Mouse (Mus musculus): ENCODE data around the gene Zfp750. TPM values are rescaled to one million over a fixed set of nuclear protein-coding genes. Genes with fewer than 3 reads are reported as not detected.
A peak's percentile ranks its signal among the peaks of the same experiment; 100 is the strongest.

The Zfp750 gene
- polyA plus RNA-seq (2015; fragmentation: Nextera tagmentation; extraction: Ambion mirVana), result 0.67 and 0.77 TPM in 2 replicates

DNA sequence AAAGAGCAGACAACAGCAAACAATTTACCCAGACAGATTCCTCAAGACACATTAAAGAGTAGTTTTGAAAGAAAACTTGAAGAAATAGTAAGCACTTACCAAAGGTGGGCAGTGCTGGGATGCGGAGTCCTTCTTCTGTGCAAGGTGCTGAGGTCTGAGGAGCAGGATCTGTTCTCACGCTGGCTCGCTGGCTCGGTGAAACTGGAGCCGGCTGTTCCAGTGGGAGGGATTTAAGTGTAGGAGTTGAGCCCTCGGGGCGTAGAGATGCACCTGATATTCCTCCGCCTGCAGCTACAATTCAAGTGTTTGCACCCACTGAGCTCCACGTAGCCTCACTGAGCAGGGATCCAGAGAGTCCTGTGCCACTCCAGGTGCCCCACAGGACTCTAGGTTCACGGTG, at the start of gene Zfp750:
TSS of gene Zfp750 (minus strand) at position 203 of the 400 bp plus-strand sequence.
- Histone ChIP-seq H3K27me3 (no peaks in the 10 kb centered on the region), H3K36me3 (no peaks in the 10 kb centered on the region), H3K9me3 (replicated peaks) (no peaks in the 10 kb centered on the region), H3K4me1 (peaks cover 11% of the 10 kb centered on the region), H3K9ac (no peak within 1 kb of the TSS), H3K4me3 (replicated peaks) (no peak within 1 kb of the TSS), H3K27ac (no peak within 1 kb of the TSS), H3K4me2 (no peak within 1 kb of the TSS; the same call in 1 of the 2 replicates)
- ATAC-seq (replicated peaks; ENCODE audit: low FRiP score), result peak; percentile 79
- WGBS, result 23% methylated on average over 10 of the region's 10 CpGs

DNA sequence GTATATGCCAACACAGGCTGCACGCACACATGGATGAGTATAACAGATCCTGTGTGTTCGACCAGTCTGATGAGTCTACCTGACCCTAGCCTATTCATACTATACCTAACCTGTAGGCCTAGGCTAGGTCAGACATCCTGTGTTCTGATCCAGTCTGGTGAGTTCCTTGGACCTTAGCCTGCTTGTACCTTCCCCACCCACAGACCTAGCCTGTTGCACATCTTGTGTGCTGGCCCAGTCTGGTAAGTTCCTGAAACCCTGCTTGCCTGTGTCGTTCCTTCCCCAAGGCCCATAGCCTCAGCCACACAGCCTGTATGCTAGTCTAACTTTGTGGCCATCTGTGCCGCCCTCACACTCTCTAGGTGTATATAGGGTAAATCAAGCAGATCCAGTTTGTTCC, 45.1 kb upstream of the Zfp750 start:
- no peak for ATAC-seq (replicated peaks; ENCODE audit: low FRiP score)
- Histone ChIP-seq H3K36me3 (no peaks in the 10 kb centered on the region), H3K27me3 (no peaks in the 10 kb centered on the region), H3K27ac (no peak overlapping the region), H3K4me1 (no peaks in the 10 kb centered on the region), H3K4me3 (replicated peaks) (no peak overlapping the region), H3K9me3 (replicated peaks) (no peaks in the 10 kb centered on the region), H3K9ac (no peak overlapping the region), H3K4me2 (no peak overlapping the region)
- 94% methylated on average over 4 of the region's 4 CpGs for WGBS

DNA sequence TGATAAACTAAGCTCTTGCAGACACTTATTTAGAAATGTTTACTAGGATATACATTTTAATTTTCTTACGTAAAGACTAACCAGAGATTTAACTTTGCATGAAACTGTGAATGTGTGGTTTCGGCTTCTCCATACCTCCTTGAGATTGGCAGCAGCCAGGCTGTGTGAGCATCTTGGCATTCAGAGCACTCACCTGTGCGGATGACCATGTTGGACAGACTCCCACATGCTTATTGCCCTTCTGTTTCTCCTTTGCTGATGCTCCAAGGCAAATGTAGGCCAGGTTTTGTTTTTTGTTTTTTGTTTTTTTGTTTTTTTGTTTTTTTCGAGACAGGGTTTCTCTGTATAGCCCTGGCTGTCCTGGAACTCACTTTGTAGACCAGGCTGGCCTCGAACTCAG, 44.2 kb upstream of the Zfp750 start:
- Histone ChIP-seq H3K27me3 (no peaks in the 10 kb centered on the region), H3K9me3 (replicated peaks) (no peaks in the 10 kb centered on the region), H3K4me1 (no peaks in the 10 kb centered on the region), H3K4me2 (no peak overlapping the region), H3K9ac (no peak overlapping the region), H3K27ac (no peak overlapping the region), H3K4me3 (replicated peaks) (no peak overlapping the region), H3K36me3 (no peaks in the 10 kb centered on the region)
- no peak for ATAC-seq (replicated peaks; ENCODE audit: low FRiP score)
- WGBS, result 94% methylated on average over 5 of the region's 5 CpGs

DNA sequence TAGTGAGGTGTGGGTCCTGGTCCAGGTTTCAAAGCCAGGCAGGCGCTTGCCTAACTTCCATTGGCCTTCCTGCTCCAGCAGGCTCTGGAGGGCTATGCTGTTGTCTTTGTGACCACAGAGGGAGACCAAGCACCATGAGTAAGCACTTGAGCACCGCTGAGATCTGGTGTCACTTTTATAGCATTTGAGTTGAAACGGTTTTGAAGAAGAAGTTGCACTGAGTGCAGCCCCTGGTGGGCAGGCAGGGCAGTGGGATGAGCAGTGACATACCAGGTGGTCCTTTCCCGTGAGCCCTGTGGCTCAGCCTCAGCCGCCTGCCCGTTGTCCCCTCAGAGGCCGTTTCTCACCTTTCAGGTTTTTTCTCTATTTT, 41.1 kb upstream of the Zfp750 start:
- Histone ChIP-seq H3K4me3 (replicated peaks) (no peak overlapping the region), H3K27me3 (no peaks in the 10 kb centered on the region), H3K9me3 (replicated peaks) (no peaks in the 10 kb centered on the region), H3K9ac (no peak overlapping the region), H3K4me1 (no peaks in the 10 kb centered on the region), H3K27ac (no peak overlapping the region), H3K4me2 (no peak overlapping the region), H3K36me3 (peaks cover 2% of the 10 kb centered on the region; the same call in 1 of the 2 replicates)
- 66% methylated on average over 7 of the region's 7 CpGs for WGBS
- ATAC-seq (replicated peaks; ENCODE audit: low FRiP score), result no peak

DNA sequence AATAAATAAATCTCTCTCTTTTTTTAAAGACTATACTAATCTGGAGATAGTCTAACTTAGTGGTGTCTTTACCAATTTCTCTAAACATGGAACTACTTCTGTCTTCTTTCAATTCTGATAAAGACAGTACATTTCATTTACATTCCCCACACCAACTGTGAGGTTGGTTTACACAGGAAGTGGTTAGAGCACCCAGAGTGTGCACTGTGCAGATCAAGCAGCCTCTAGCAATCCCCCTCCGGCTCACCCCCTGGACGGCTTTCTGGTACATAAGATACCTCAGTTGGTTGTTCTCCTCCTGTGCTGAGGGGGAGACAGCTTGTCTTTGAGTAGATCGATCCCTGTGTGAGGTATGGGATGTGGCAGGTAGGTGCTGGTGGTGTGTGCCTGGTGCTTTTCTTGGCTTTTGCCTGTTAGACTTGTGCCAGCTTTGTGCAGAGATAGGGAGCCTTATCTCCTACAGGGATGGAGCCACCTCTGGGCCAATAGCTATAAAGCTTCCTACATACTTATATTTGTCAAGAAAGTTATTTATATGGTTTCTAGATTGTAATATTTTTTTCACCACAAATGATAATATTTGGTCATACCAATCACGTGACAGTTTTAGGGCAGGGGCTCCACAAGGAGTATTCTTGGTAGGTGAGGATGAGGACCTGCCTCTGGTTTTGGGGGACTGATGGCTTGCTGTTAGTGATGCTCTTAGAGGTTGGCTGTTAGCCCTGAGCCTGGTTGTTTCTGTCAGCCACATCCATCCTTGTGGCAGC, 40.6 kb upstream of the Zfp750 start:
- Histone ChIP-seq H3K27me3 (no peaks in the 10 kb centered on the region), H3K4me3 (replicated peaks) (no peak overlapping the region), H3K36me3 (peaks cover 2% of the 10 kb centered on the region; the same call in 1 of the 2 replicates), H3K9me3 (replicated peaks) (no peaks in the 10 kb centered on the region), H3K4me1 (no peaks in the 10 kb centered on the region), H3K4me2 (no peak overlapping the region), H3K9ac (no peak overlapping the region), H3K27ac (no peak overlapping the region)
- no peak for ATAC-seq (replicated peaks; ENCODE audit: low FRiP score)
- WGBS, result 80% methylated on average over 4 of the region's 4 CpGs

DNA sequence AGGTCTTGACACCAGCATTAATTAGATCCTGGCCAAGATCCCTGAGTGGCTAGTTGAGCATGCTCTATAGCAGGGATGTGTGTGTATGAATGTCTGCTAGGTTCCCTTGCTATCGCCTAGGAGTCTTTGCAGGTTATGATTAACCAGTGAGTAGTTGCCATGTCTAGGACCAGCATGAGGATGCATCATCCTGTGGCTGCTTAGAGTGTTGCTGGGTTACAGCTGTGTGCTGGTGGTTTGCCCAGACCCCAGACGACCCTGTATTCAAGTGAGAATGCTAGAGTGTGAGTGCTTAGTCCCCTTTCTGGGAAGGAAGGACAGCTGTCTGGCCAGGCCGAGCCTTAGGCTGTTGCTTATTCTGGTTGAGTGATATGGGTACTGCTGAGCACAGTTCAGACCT, 39.4 kb upstream of the Zfp750 start:
- no peak overlapping the region for H3K4me3 ChIP-seq (replicated peaks)
- H3K36me3 ChIP-seq, result peaks cover 2% of the 10 kb centered on the region; the same call in 1 of the 2 replicates
- no peaks in the 10 kb centered on the region for H3K27me3 ChIP-seq
- WGBS, result 87% methylated on average over 3 of the region's 3 CpGs
- H3K9me3 ChIP-seq (replicated peaks), result no peaks in the 10 kb centered on the region
- H3K4me2 ChIP-seq, result no peak overlapping the region
- no peak for ATAC-seq (replicated peaks; ENCODE audit: low FRiP score)
- H3K27ac ChIP-seq, result no peak overlapping the region
- no peaks in the 10 kb centered on the region for H3K4me1 ChIP-seq
- H3K9ac ChIP-seq, result no peak overlapping the region

DNA sequence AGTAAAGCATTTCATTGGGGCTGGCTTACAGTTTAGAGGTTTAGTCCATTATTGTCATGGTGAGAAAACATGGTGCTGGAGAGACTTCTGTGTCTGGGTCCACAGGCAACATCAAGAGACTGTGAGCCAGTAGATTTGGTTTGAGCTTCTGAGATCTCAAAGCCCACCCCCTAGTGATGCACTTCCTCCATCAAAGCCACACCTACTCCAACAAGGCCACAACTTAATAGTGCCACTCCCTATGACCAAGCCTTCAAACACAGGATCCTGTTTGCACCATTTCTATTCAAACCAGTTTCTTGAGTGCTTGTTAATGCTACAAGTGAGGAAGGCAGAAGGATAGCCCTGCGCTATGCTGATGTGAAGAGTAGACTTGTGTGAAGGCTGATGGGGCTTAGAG, 38.8 kb upstream of the Zfp750 start:
- no peaks in the 10 kb centered on the region for H3K27me3 ChIP-seq
- no peaks in the 10 kb centered on the region for H3K9me3 ChIP-seq (replicated peaks)
- H3K4me2 ChIP-seq, result no peak overlapping the region
- no peak overlapping the region for H3K27ac ChIP-seq
- H3K4me1 ChIP-seq, result peaks cover 5% of the 10 kb centered on the region
- WGBS, result 100% methylated on average over 1 of the region's 1 CpGs
- no peak overlapping the region for H3K9ac ChIP-seq
- no peak for ATAC-seq (replicated peaks; ENCODE audit: low FRiP score)
- H3K36me3 ChIP-seq, result peaks cover 2% of the 10 kb centered on the region; the same call in 1 of the 2 replicates
- H3K4me3 ChIP-seq (replicated peaks), result no peak overlapping the region

DNA sequence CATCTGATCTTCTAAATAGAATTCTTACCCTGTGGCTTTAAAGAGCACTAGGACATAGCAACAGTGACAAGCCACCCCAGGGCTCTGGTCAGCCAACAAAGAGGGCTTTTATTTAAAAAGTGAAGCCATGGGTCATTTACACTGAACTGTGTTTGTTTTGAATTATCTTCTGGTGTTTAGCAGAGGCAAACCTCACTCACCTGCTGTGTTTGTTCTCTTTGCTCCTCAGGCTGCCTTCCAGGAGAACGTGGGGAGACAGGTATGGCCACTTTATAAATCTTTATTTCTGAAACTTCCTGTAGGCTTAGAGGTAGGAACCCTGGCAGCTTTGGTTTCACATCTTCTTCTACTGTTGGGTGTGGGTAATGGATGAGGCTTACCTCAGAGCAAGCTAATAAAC, 37.6 kb upstream of the Zfp750 start:
- Histone ChIP-seq H3K36me3 (peaks cover 2% of the 10 kb centered on the region; the same call in 1 of the 2 replicates), H3K4me2 (no peak overlapping the region), H3K9ac (no peak overlapping the region), H3K4me1 (peaks cover 11% of the 10 kb centered on the region), H3K9me3 (replicated peaks) (no peaks in the 10 kb centered on the region), H3K27ac (no peak overlapping the region), H3K4me3 (replicated peaks) (no peak overlapping the region), H3K27me3 (no peaks in the 10 kb centered on the region)
- no peak for ATAC-seq (replicated peaks; ENCODE audit: low FRiP score)
- 74% methylated on average over 1 of the region's 1 CpGs for WGBS

DNA sequence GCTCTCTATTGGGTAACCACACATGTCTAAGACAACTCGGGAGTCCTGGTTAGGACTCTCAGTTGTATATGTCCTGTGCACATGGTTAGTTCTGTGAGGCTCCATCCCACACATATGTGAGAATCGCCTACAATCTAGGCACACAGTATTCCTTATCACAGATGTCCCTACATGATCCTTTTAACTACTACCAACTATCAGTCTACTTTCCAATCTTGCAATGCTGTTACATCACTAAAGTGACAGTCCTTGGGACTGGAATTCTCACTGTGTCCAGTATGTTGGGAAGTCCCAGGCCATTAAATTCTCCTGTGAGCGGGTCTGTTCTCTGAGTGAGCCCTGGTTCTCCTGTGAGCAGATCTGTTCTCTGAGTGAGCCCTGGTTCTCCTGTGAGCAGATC, 34.3 kb upstream of the Zfp750 start:
- Histone ChIP-seq H3K27me3 (no peaks in the 10 kb centered on the region), H3K4me2 (no peak overlapping the region), H3K4me1 (peaks cover 38% of the 10 kb centered on the region), H3K36me3 (peaks cover 2% of the 10 kb centered on the region; the same call in 1 of the 2 replicates), H3K27ac (peak overlapping the region; percentile 72), H3K9ac (no peak overlapping the region), H3K4me3 (replicated peaks) (no peak overlapping the region), H3K9me3 (replicated peaks) (no peaks in the 10 kb centered on the region)
- 93% methylated on average over 3 of the region's 3 CpGs for WGBS
- no peak for ATAC-seq (replicated peaks; ENCODE audit: low FRiP score)

DNA sequence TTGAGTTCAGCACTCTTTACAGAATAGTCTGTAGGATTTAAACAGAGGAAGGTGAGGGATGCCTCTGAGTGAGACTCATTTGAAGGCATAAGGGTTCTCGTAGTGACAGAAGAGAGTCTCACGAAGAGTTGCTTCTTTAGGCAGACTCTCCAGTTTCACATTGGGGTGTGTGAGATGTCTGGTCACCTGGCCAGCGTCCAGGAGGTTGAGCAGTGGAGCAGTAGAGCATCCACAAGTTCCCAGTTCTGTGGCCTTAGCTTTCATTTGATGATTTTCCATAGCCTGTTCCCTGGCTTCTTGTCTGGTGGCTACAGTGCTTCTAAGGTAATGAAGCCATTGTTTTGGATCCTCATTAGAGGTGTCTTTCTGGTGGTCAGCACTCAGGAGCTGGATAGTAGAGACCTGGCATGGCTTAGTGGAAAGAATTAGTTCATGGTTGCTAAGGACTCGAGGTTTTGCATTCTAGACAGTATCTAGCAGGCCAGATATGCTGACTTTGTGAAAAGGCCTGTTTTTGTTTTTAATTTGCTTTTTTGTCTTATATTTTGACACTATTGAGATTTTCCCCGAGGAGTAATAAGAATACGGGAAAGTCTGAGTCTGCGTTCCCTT, 33.8 kb upstream of the Zfp750 start:
- 84% methylated on average over 7 of the region's 7 CpGs for WGBS
- no peak for ATAC-seq (replicated peaks; ENCODE audit: low FRiP score)
- peak overlapping the region; percentile 72 for H3K27ac ChIP-seq
- H3K27me3 ChIP-seq, result no peaks in the 10 kb centered on the region
- no peak overlapping the region for H3K9ac ChIP-seq
- H3K4me1 ChIP-seq, result peaks cover 42% of the 10 kb centered on the region
- no peak overlapping the region for H3K4me3 ChIP-seq (replicated peaks)
- peaks cover 2% of the 10 kb centered on the region; the same call in 1 of the 2 replicates for H3K36me3 ChIP-seq
- no peaks in the 10 kb centered on the region for H3K9me3 ChIP-seq (replicated peaks)
- no peak overlapping the region for H3K4me2 ChIP-seq

DNA sequence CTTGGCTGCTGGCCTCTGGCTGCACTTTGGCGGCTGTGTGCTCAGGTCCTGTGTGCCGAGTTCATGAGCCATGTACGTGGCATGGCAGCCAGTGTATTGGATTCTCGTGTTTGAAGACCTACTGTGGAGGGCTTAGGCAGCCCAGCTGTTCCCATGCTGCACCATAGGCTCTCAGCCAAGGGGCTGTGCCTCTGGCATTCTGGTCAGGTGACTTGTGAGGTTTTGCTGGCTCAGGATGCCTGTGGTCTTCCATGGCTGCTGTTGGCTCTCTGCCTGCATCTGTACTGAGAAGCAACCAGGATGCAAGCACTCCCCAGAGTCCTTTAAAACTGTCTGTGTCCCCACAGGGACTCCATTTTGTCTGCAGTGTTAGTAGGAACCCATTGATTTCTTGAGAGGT, 33.0 kb upstream of the Zfp750 start:
- H3K4me3 ChIP-seq (replicated peaks), result no peak overlapping the region
- peaks cover 42% of the 10 kb centered on the region for H3K4me1 ChIP-seq
- H3K27me3 ChIP-seq, result no peaks in the 10 kb centered on the region
- H3K9me3 ChIP-seq (replicated peaks), result no peaks in the 10 kb centered on the region
- H3K4me2 ChIP-seq, result no peak overlapping the region
- H3K9ac ChIP-seq, result no peak overlapping the region
- no peaks in the 10 kb centered on the region; the same call in 1 of the 2 replicates for H3K36me3 ChIP-seq
- WGBS, result 71% methylated on average over 4 of the region's 4 CpGs
- ATAC-seq (replicated peaks; ENCODE audit: low FRiP score), result peak; percentile 41; the same call in 1 of the 2 replicates
- peak overlapping the region; percentile 6 for H3K27ac ChIP-seq

DNA sequence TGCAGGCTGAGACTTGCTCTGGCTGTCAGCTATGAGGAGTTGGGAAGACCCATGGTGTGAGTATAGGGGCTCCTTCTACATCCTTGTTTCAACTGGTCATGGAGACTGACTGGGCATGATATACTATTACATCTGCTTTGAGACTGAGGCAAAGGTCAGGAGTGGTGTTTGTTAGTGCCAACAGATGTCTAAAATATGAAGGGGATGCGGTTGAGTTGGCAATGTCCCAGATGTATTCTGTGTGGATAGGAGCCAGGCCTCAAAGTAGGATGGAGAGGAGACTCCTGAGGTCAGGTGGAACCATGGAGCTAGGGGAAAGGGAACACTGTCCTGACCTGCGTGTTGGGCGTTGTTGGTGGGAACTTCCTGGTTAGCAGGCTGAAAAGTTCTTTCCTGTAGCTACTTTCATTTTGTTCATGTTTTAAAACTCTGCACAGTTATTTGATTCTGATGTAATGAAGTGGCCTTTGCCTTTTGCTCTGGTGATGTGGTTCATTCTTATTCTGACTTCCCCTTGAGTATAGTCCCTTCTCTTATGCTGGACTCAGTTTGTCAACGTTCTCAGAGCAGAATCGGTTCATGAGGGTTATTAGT, 32.2 kb upstream of the Zfp750 start:
- no peak overlapping the region for H3K4me2 ChIP-seq
- peaks cover 42% of the 10 kb centered on the region for H3K4me1 ChIP-seq
- no peaks in the 10 kb centered on the region for H3K9me3 ChIP-seq (replicated peaks)
- H3K36me3 ChIP-seq, result no peaks in the 10 kb centered on the region
- no peak overlapping the region for H3K9ac ChIP-seq
- 84% methylated on average over 5 of the region's 5 CpGs for WGBS
- no peak for ATAC-seq (replicated peaks; ENCODE audit: low FRiP score)
- no peaks in the 10 kb centered on the region for H3K27me3 ChIP-seq
- H3K27ac ChIP-seq, result peak overlapping the region; percentile 72
- no peak overlapping the region for H3K4me3 ChIP-seq (replicated peaks)
